Mouse (Mus musculus) E14TG2a.4 (cell line): ENCODE measurements around the gene Akr1b7.

ENCODE experiments used
- CTCF ChIP-seq: conservative IDR thresholded peaks from 2 replicates; pipeline ENCODE4 v1.5.1; 2014; ENCODE audit warnings: low read length
- POU5F1 ChIP-seq: IDR thresholded peaks from 2 replicates; pipeline ENCODE4 v1.6.1; 2014; ENCODE audit warnings: low read length, borderline replicate concordance

- no peak for TF ChIP-seq CTCF
- TF ChIP-seq POU5F1 = no peak
Measured at GRCm38 (mm10) chr6:34388420-34389156, 23.5 kb upstream of the Akr1b7 start.
